Mouse (Mus musculus): ENCODE measurements around the gene Mmp25. TPM values are rescaled to one million over a fixed set of nuclear protein-coding genes. Genes with fewer than 3 reads are reported as not detected.

Mmp25 gene
- polyA plus RNA-seq, 1 experiment from 2014 or later: 0.94 TPM

DNA sequence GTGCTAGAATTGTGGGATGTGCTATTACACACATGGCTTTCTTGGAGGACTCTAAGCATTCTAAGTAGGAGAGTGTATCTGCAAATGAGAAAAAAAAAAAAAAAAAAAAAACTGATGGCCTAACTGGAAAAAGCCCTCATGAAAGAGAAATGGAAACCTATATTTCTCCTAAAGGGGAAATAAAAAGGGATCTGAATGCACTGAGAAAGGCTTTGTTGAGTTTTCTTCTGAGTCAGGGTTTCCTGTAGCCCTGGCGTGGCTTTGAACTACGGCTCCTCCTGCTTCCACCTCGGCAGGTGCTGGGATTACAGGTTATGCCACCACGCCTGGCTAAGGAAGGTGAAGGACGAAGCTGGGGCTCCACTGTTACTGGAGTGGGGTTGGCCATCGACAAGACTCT lies 8.9 kb upstream of the Mmp25 start:
- Histone ChIP-seq H3K9ac (ENCODE audit: low read depth, low read length) (no peak overlapping the region), H3K27me3 (ENCODE audit: control insufficient read depth, insufficient read depth, low read depth, low read length) (peaks cover 5% of the 10 kb centered on the region; the same call in 1 of the 2 replicates), H3K4me2 (ENCODE audit: low read length) (no peak overlapping the region), H3K9me3 (replicated peaks; ENCODE audit: control insufficient read depth, low read length, poor library complexity, severe bottlenecking) (no peaks in the 10 kb centered on the region), H3K27ac (ENCODE audit: low read length) (no peak overlapping the region), H3K4me1 (ENCODE audit: control insufficient read depth, insufficient read depth, low read length) (no peaks in the 10 kb centered on the region), H3K36me3 (ENCODE audit: control insufficient read depth, insufficient read depth, low read length) (no peaks in the 10 kb centered on the region), H3K4me3 (ENCODE audit: low read depth, low read length) (no peak overlapping the region)
- 66% methylated on average over 6 of the region's 6 CpGs for WGBS
- ATAC-seq: no peak

GRCm38 (mm10) chr17:23653324-23653723 lies 8.2 kb upstream of the Mmp25 start:
- H3K9me3 ChIP-seq (replicated peaks; ENCODE audit: control insufficient read depth, low read length, poor library complexity, severe bottlenecking): no peaks in the 10 kb centered on the region

GRCm38 (mm10) chr17:23651363-23651762 lies 6.3 kb upstream of the Mmp25 start:
- Histone ChIP-seq H3K4me2 (ENCODE audit: low read length) (no peak overlapping the region), H3K36me3 (ENCODE audit: control insufficient read depth, insufficient read depth, low read length) (no peaks in the 10 kb centered on the region), H3K4me1 (ENCODE audit: control insufficient read depth, insufficient read depth, low read length) (no peaks in the 10 kb centered on the region), H3K27me3 (ENCODE audit: control insufficient read depth, insufficient read depth, low read depth, low read length) (peaks cover 3% of the 10 kb centered on the region; the same call in 1 of the 2 replicates), H3K9ac (ENCODE audit: low read depth, low read length) (no peak overlapping the region), H3K9me3 (replicated peaks; ENCODE audit: control insufficient read depth, low read length, poor library complexity, severe bottlenecking) (no peaks in the 10 kb centered on the region), H3K27ac (ENCODE audit: low read length) (no peak overlapping the region), H3K4me3 (ENCODE audit: low read depth, low read length) (no peak overlapping the region)
- no peak for ATAC-seq
- 83% methylated on average over 6 of the region's 6 CpGs for WGBS

More at GRCm38 (mm10) chr17:23653324-23653723, 8.2 kb upstream of the Mmp25 start:
- H3K4me2 ChIP-seq (ENCODE audit: low read length): no peak overlapping the region
- no peak for ATAC-seq
- no peak overlapping the region for H3K4me3 ChIP-seq (ENCODE audit: low read depth, low read length)
- no peak overlapping the region for H3K9ac ChIP-seq (ENCODE audit: low read depth, low read length)
- no peaks in the 10 kb centered on the region for H3K4me1 ChIP-seq (ENCODE audit: control insufficient read depth, insufficient read depth, low read length)
- H3K27me3 ChIP-seq (ENCODE audit: control insufficient read depth, insufficient read depth, low read depth, low read length): 0 out of 2 replicates have a peak, but pooled peaks cover 3% of the 10 kb centered on the region
- H3K36me3 ChIP-seq (ENCODE audit: control insufficient read depth, insufficient read depth, low read length): no peaks in the 10 kb centered on the region
- no peak overlapping the region for H3K27ac ChIP-seq (ENCODE audit: low read length)
- 81% methylated on average over 2 of the region's 2 CpGs for WGBS

GRCm38 (mm10) chr17:23645894-23646293 lies 817 bp upstream of the Mmp25 start:
- Histone ChIP-seq H3K9me3 (replicated peaks; ENCODE audit: control insufficient read depth, low read length, poor library complexity, severe bottlenecking) (no peaks in the 10 kb centered on the region), H3K4me2 (ENCODE audit: low read length) (no peak overlapping the region), H3K4me1 (ENCODE audit: control insufficient read depth, insufficient read depth, low read length) (peaks cover 6% of the 10 kb centered on the region), H3K27ac (ENCODE audit: low read length) (no peak overlapping the region), H3K36me3 (ENCODE audit: control insufficient read depth, insufficient read depth, low read length) (no peaks in the 10 kb centered on the region), H3K9ac (ENCODE audit: low read depth, low read length) (no peak overlapping the region), H3K27me3 (ENCODE audit: control insufficient read depth, insufficient read depth, low read depth, low read length) (peaks cover 22% of the 10 kb centered on the region), H3K4me3 (ENCODE audit: low read depth, low read length) (no peak overlapping the region)
- no peak for ATAC-seq
- WGBS: 31% methylated on average over 10 of the region's 10 CpGs

DNA sequence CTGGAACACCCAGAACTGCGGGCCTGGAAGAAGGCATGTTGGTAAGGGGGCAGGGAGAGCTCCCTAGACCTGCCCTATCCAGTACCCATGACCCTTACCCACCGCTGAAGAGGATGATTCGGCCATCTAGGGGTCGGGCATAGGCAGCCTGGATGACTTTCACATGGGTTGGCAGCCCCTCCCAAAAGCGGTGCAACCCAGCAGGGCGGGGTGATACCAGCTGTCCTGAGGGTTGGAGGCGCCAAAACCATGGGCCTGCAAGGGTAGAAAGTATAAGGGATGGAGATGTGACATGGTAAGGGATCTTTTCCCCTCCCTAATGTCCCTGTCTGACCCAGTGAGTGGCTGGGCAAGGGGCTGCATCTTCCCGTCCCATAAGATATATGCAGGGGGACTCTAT lies 13.8 kb downstream of the Mmp25 start:
- Histone ChIP-seq H3K4me3 (ENCODE audit: low read depth, low read length) (no peak overlapping the region), H3K27ac (ENCODE audit: low read length) (no peak overlapping the region), H3K9me3 (replicated peaks; ENCODE audit: control insufficient read depth, low read length, poor library complexity, severe bottlenecking) (no peaks in the 10 kb centered on the region), H3K4me2 (ENCODE audit: low read length) (no peak overlapping the region), H3K36me3 (ENCODE audit: control insufficient read depth, insufficient read depth, low read length) (no peaks in the 10 kb centered on the region), H3K9ac (ENCODE audit: low read depth, low read length) (no peak overlapping the region), H3K27me3 (ENCODE audit: control insufficient read depth, insufficient read depth, low read depth, low read length) (no peaks in the 10 kb centered on the region; the same call in 1 of the 2 replicates), H3K4me1 (ENCODE audit: control insufficient read depth, insufficient read depth, low read length) (0 out of 2 replicates have a peak, but pooled peaks cover 5% of the 10 kb centered on the region)
- 86% methylated on average over 8 of the region's 8 CpGs for WGBS
- no peak for ATAC-seq

DNA sequence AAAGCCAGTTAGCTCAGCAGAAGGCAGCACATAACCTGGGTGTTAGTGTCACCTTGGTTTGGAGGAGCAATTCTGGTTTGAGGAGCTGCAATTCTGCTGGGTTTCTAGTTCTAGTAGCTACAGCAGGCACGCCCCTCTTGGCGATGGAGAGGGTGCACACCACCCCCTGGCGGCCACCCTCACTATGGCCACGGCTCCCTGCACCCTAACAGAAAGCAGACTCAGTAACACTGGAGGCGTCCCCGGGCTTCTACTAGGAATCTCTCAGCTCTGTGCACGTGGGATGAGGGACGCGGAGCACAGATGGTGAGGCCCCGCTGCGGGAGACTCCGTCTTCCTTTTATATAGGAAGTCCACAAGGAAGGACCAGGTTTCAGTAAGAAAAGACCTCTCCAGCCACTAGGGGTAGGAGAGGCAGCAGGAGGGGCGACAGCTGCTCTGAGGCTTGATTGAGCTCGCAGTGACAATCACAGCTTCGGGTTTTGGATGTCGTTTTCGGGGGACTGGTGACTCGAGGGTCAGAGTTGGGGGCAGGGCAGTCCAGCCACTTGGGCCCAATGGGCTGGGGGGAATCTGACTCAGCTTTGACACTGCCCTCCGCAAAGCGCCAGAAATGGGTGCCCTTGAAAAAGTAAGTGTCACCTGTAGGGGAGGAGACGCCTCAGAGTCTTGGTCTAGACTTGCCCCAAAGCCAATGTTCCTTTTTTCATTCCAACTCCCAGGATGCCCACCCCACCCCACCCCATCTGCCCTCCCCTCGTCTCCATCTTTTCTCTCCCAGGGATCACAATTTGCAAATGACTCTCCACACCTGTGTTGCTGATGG lies 14.7 kb downstream of the Mmp25 start:
- WGBS: 16% methylated on average over 22 of the region's 22 CpGs
- 0 out of 2 replicates have a peak, but pooled peaks cover 5% of the 10 kb centered on the region for H3K4me1 ChIP-seq (ENCODE audit: control insufficient read depth, insufficient read depth, low read length)
- H3K4me3 ChIP-seq (ENCODE audit: low read depth, low read length): no peak overlapping the region
- no peaks in the 10 kb centered on the region for H3K9me3 ChIP-seq (replicated peaks; ENCODE audit: control insufficient read depth, low read length, poor library complexity, severe bottlenecking)
- peak; percentile 90 for ATAC-seq
- no peaks in the 10 kb centered on the region for H3K36me3 ChIP-seq (ENCODE audit: control insufficient read depth, insufficient read depth, low read length)
- no peaks in the 10 kb centered on the region; the same call in 1 of the 2 replicates for H3K27me3 ChIP-seq (ENCODE audit: control insufficient read depth, insufficient read depth, low read depth, low read length)
- H3K27ac ChIP-seq (ENCODE audit: low read length): no peak overlapping the region
- H3K9ac ChIP-seq (ENCODE audit: low read depth, low read length): peak overlapping the region; percentile 43; the same call in 1 of the 2 replicates
- H3K4me2 ChIP-seq (ENCODE audit: low read length): peak overlapping the region; percentile 47

DNA sequence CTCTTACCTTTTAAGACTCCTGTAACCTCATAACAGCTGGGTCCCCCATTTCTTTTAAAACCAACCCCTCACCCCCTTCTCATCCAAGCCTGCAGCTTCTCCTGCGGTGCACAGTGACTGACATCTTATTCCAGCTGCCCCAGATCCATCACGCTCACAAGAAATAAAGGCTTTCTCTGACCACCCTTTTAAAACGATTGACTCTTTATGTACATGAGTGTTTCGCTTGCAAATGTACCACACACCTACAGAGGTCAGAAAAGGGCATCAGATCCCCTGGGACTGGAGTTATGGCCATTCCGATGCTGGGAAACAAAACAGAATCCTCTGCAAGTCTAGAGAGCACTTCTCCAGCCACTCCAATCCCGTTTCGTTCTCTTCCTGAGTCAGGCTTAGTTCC lies 17.3 kb downstream of the Mmp25 start:
- Histone ChIP-seq H3K4me3 (ENCODE audit: low read depth, low read length) (no peak overlapping the region), H3K27ac (ENCODE audit: low read length) (no peak overlapping the region), H3K27me3 (ENCODE audit: control insufficient read depth, insufficient read depth, low read depth, low read length) (no peaks in the 10 kb centered on the region; the same call in 1 of the 2 replicates), H3K9ac (ENCODE audit: low read depth, low read length) (no peak overlapping the region), H3K4me1 (ENCODE audit: control insufficient read depth, insufficient read depth, low read length) (0 out of 2 replicates have a peak, but pooled peaks cover 5% of the 10 kb centered on the region), H3K36me3 (ENCODE audit: control insufficient read depth, insufficient read depth, low read length) (no peaks in the 10 kb centered on the region), H3K9me3 (replicated peaks; ENCODE audit: control insufficient read depth, low read length, poor library complexity, severe bottlenecking) (no peaks in the 10 kb centered on the region), H3K4me2 (ENCODE audit: low read length) (no peak overlapping the region)
- 31% methylated on average over 7 of the region's 7 CpGs for WGBS
- no peak for ATAC-seq

DNA sequence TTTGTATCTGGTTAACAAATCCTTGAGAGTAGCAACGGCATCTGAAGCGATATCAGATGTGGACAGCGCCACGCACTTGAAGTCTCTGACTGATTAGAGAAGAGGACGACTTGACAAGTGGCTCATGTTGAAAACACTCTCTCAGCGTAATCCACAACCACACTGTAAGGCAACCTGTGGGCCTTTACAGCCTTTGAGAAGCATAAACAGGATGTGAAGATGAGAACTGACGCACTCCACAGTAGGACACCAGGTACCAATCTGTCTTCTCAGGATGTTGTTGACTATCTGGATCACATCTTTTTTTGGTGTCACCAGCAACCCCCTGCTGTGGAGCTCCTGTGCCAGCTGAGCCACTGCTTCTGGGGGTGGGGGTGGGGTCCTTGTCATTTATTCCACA lies 24.7 kb downstream of the Mmp25 start:
- H3K4me1 ChIP-seq (ENCODE audit: control insufficient read depth, insufficient read depth, low read length): no peaks in the 10 kb centered on the region
- no peaks in the 10 kb centered on the region; the same call in 1 of the 2 replicates for H3K27me3 ChIP-seq (ENCODE audit: control insufficient read depth, insufficient read depth, low read depth, low read length)
- H3K4me3 ChIP-seq (ENCODE audit: low read depth, low read length): no peak overlapping the region
- H3K9ac ChIP-seq (ENCODE audit: low read depth, low read length): no peak overlapping the region
- WGBS: 90% methylated on average over 7 of the region's 7 CpGs
- H3K4me2 ChIP-seq (ENCODE audit: low read length): no peak overlapping the region
- no peak for ATAC-seq
- H3K27ac ChIP-seq (ENCODE audit: low read length): no peak overlapping the region
- H3K36me3 ChIP-seq (ENCODE audit: control insufficient read depth, insufficient read depth, low read length): no peaks in the 10 kb centered on the region
- no peaks in the 10 kb centered on the region for H3K9me3 ChIP-seq (replicated peaks; ENCODE audit: control insufficient read depth, low read length, poor library complexity, severe bottlenecking)

GRCm38 (mm10) chr17:23617087-23617486 lies 28.0 kb downstream of the Mmp25 start:
- H3K4me2 ChIP-seq (ENCODE audit: low read length): no peak overlapping the region
- H3K27me3 ChIP-seq (ENCODE audit: control insufficient read depth, insufficient read depth, low read depth, low read length): no peaks in the 10 kb centered on the region; the same call in 1 of the 2 replicates
- no peaks in the 10 kb centered on the region for H3K4me1 ChIP-seq (ENCODE audit: control insufficient read depth, insufficient read depth, low read length)
- no peak overlapping the region for H3K4me3 ChIP-seq (ENCODE audit: low read depth, low read length)
- H3K9ac ChIP-seq (ENCODE audit: low read depth, low read length): no peak overlapping the region
- no peak overlapping the region for H3K27ac ChIP-seq (ENCODE audit: low read length)
- WGBS: 72% methylated on average over 9 of the region's 9 CpGs
- H3K9me3 ChIP-seq (replicated peaks; ENCODE audit: control insufficient read depth, low read length, poor library complexity, severe bottlenecking): no peaks in the 10 kb centered on the region
- no peaks in the 10 kb centered on the region for H3K36me3 ChIP-seq (ENCODE audit: control insufficient read depth, insufficient read depth, low read length)
- ATAC-seq: no peak
